Mouse (Mus musculus): Measurements from ENCODE around the gene Tango6.

Gene Tango6

GRCm38 (mm10) chr8:106700131-106700530 is 17.3 kb downstream of the Tango6 start:
- no peak for DNase-seq (ENCODE audit: low spot score)

GRCm38 (mm10) chr8:106701360-106701759 is 18.5 kb downstream of the Tango6 start:
- DNase-seq (ENCODE audit: low spot score), result no peak

DNA sequence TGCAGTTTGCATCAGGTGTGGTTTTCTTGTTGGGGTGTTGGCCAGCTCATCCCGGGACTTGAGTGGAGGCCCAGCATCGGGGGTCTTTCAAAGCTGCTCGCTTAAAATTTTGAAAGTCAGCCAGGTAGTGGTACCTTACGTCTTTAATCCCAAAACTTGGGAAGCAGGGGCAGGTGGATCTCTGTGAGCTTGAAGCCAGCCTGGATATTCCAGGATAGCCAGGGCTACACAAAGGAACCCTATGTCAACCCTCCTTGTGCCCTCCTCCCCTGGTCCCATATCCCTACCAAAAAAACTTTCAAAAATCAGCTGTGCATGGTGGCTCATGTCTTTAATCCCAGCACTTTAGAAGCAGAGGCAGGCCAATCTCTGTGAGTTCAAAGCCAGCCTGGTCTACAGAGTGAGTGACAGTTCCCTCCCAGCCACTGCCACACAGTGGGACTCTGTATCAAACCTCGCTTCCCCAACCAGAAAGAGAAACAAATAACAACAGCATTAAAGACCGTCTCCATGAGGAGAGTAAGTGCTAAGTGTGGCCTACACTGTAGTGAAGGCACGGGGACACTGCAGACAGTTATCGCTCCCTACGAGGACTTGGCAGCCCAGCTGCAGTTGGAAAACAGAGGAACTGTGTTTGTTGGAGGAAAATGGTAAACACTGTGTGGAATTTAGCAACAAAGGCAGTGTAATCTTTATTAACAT is 21.5 kb downstream of the Tango6 start:
- no peak for DNase-seq (ENCODE audit: low spot score)

- DNase-seq (ENCODE audit: low spot score), result peak; percentile 41
These were observed 22.0 kb downstream of the Tango6 start for GRCm38 (mm10) chr8:106704901-106705321.

GRCm38 (mm10) chr8:106706194-106706593 is 23.3 kb downstream of the Tango6 start:
- no peak for DNase-seq (ENCODE audit: low spot score)

DNA sequence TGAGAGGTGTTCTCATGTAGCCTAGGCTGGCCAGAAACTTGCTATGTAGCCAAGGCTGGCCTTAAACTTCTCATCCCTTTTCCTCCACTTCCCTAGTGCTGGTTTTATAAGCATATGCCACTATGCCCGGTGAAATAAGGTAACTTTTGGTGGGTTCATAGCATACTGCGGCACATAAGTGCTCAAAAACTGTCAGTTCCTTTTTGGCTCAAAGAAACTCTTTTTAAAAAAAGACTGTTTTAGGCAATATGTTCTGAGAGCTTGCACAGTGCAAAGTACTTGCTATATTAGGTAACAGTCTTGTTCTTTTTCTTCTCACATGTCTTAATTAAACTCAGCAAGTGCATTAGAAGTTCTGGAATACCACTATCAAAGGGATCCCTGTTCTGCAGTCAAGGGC is 27.1 kb downstream of the Tango6 start:
- no peak for DNase-seq (ENCODE audit: low spot score)

DNA sequence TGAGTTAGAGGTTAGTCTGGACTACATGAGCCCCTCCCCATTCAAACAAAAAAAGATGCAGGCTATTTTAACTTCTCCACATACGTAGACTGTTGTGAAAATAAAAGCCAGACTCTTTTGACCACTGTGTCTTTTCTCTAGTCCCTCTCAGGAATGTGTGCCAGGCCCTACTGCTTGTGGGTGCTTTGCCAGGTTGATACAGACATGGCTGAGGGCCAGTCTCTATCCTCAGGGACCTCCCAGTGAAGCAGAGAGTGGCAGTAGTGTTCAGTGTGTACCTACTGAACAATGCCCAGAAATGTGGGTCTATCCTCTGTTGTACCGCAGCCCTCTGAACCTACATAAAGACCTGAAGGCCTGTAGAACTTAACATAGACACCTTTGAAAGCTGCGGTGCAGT is 29.6 kb downstream of the Tango6 start:
- no peak for DNase-seq (ENCODE audit: low spot score)

- no peak for DNase-seq (ENCODE audit: low spot score)
These were observed 31.4 kb downstream of the Tango6 start for GRCm38 (mm10) chr8:106714297-106714696.

DNA sequence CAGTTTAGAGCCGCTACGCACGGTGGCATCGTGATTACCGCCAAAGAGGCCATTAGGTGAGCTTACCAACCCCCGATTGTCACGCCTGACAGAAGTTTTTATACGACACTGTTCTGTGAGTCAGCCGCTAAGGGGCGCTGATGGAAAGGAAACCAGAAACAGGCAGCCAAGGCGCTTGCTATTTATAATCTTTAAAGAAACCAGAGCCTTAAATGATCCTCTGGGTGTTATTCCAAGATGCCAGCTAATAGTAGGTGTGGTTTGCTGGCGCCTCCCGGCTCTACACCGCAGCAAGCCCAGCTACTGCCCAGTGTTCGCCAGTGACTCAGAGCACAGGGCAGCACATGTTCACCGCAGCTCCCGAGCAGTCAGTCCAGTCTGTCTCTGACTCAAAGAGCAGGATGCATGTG is 35.2 kb downstream of the Tango6 start:
- peak; percentile 81 for DNase-seq (ENCODE audit: low spot score)

GRCm38 (mm10) chr8:106720921-106721320 is 38.1 kb downstream of the Tango6 start:
- DNase-seq (ENCODE audit: low spot score), result no peak

GRCm38 (mm10) chr8:106722453-106722852 is 39.6 kb downstream of the Tango6 start:
- no peak for DNase-seq (ENCODE audit: low spot score)

- no peak for DNase-seq (ENCODE audit: low spot score)
These were observed 41.1 kb downstream of the Tango6 start for GRCm38 (mm10) chr8:106723921-106724320.

DNA sequence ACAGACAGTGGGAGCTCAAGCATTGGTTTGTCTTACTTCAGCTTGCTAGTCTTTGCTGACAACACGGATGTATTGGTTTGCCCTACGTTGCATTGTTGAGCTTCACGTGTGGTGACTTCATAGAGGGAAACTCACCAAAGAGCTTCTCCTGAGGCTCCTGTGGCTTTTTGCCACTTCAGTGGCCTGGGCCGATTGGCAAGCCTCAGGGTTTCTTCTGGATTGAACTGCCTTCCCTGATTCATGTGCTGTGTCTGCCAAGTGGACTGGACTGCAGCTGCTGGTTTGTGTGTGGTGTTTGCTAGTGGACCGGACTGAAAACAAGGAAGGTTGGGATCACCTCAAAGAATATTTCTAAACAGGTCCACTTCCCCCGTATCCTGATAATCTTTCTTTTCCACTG is 43.7 kb downstream of the Tango6 start:
- DNase-seq (ENCODE audit: low spot score), result no peak

- DNase-seq (ENCODE audit: low spot score), result no peak
These were observed 44.5 kb downstream of the Tango6 start for GRCm38 (mm10) chr8:106727241-106727835.

- DNase-seq (ENCODE audit: low spot score), result no peak
These were observed 45.0 kb downstream of the Tango6 start for GRCm38 (mm10) chr8:106727889-106728288.

DNA sequence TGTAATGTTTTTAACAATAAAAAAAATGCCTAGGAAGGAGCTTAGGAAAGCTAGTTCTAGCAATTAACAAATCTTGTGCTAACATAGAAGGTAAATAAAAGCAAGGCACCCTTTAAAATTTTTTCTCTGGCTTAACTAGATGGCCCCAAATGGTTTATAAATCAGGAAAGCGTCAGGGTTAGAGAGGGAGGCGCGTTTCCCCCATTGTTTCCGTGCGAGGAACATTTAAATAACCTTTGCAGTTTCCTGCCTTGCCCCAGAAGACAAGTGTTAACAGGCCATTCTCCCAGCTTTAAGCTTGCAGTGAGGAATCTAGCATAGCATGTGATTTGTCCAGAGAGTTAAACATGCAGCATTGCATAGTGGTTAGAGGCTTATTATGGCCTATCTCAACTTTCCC is 50.1 kb downstream of the Tango6 start:
- DNase-seq (ENCODE audit: low spot score), result no peak

DNA sequence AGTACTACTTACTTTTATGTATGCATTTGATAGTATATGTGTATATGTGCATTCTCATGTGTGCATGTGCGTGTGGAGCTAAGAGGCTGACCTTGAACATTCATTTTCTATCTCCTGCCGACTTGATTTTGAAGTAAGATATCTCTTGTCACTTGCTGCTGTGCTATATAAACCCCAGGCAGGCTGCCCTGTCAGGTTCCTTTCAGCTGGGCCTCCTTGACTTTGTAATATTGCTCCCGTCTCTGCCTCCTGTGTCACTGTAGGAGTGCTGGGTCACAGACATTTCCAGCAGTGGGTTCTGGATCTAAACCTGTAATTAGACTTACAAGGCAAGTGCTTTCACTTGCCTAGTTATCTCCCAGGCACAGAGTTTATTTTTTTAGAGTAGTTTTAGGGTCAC is 50.8 kb downstream of the Tango6 start:
- no peak for DNase-seq (ENCODE audit: low spot score)

- DNase-seq (ENCODE audit: low spot score), result no peak
These were observed 51.4 kb downstream of the Tango6 start for GRCm38 (mm10) chr8:106734222-106734621.

- DNase-seq (ENCODE audit: low spot score), result peak; percentile 21
These were observed 54.2 kb downstream of the Tango6 start for GRCm38 (mm10) chr8:106736861-106737662.

DNA sequence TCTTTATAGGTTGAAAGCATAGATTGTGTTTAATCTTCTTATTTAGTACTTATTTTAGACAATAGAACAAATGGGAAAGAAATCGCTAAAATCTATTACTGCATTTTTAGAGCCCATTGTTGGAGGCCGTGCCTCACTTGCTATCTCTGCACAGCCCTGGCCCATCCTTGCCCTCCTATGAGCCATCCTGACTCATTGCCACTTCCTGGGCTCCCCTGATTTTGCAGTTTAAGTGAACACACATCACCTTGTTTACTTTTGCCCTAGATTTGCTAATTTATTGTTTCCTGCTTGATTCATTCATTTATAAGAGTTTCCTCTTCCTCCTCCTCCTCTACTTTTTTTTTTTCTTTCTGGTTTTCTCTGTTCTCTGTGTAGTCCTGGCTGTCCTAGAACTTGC is 55.0 kb downstream of the Tango6 start:
- no peak for DNase-seq (ENCODE audit: low spot score)

GRCm38 (mm10) chr8:106742321-106742720 is 59.5 kb downstream of the Tango6 start:
- no peak for DNase-seq (ENCODE audit: low spot score)

DNA sequence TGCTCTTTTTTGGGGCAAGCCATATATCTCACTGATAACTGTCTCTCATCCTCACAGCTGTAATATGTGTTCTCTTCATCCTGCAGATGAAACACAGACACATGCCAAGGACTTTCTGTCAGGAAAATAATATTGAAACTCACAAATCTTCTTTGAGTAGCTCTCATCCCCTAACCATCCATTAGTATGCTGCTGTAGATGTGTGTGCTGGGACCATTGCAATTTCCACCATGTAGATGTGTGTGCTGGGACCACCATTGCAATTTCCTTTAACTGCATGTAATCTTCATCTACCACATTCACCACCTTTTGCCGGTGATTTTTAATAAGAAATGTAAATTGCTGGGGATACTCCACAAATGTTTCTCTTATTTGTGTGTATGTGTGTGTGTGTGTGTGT is 60.5 kb downstream of the Tango6 start:
- no peak for DNase-seq (ENCODE audit: low spot score)

DNA sequence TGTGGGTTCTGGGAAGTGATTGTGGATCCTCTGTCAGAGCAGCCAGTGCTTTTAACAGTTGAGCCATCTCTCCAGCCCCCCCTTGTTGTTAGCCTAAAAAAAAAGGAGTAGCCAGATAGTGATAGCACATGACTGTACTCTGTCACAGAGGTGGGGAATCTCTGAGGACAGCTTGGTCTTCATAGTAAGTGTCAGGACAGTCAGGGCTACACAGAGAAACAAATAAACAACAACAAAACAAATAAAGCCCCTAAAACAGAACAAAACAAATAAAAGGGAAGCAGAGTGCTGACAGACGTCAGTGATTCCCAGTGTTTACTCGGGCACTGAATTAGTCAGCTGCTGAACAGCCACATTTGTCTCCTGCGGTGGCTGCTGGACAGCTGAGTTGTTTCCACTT is 70.6 kb downstream of the Tango6 start:
- no peak for DNase-seq (ENCODE audit: low spot score)
